Mouse (Mus musculus): Measurements from ENCODE around the gene Hira. TPM values are rescaled to one million over a fixed set of nuclear protein-coding genes. Genes with fewer than 3 reads are reported as not detected.
"Not testable (repeated sequence)": the region's sequence is repeated elsewhere in the genome, so short reads cannot be mapped to it uniquely, and the experiment has no call there.

Hira gene
- polyA plus RNA-seq, 1 experiment, result 124 TPM

DNA sequence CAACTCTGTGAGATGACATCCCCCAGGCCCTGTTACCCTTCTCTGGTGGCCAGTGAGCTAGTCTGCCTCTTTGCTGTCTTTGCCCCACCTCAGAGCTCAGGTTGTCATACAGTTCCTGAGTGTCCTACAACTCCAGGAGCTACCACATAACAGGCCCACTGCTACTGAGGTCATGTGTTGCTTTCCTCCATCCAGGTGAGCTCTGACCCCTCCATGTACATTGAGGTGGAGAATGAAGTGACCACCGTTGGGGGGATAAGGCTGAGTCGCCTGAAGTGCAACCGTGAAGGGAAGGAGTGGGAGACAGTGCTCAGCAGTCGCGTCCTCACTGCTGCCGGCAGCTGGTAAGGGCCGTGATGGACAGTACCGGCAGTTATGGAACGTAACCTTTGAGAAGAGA, 72.1 kb downstream of the Hira start:
- Histone ChIP-seq H3K27ac (ENCODE audit: control insufficient read depth, insufficient read depth, low read length) (no peak overlapping the region), H3K27me3 (ENCODE audit: control insufficient read depth, insufficient read depth, low read length) (no peaks in the 10 kb centered on the region), H3K36me3 (ENCODE audit: control insufficient read depth, insufficient read depth, low read length) (peaks cover 52% of the 10 kb centered on the region), H3K4me3 (ENCODE audit: control insufficient read depth, insufficient read depth, low read length) (no peak overlapping the region), H3K4me1 (replicated peaks; ENCODE audit: control insufficient read depth, insufficient read depth, low read length) (no peaks in the 10 kb centered on the region)
- TF ChIP-seq CTCF (IDR thresholded peaks at IDR 0.05; ENCODE audit: borderline replicate concordance, control insufficient read depth, extremely low read depth, insufficient read depth, low read length, poor library complexity) (no peak), POLR2A (IDR thresholded peaks at IDR 0.05; ENCODE audit: control insufficient read depth, extremely low read depth, insufficient read depth, low read length, poor library complexity) (no peak)
- DNase-seq, result no peak
- WGBS, result 98% methylated on average over 9 of the region's 9 CpGs

DNA sequence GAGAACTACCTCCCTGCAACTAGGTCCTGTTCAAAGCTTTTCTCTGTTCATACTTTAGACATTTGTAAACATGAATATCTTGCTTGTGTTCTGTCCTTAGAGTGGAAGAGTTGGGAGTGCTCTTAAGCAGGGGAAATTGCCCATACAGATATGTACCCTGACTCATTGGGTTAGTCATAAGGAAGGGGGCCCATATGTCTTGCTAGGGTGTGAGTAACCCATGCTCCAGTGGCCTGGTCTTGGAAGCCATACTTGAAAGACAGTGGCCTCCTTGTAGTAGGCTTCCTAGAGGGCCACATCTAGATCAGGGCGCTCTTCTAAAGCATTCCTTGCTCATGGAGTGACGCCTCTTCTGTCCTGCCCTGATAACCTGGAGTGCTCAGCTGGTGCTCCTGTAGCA, 73.5 kb downstream of the Hira start:
- no peak overlapping the region for H3K27ac ChIP-seq (ENCODE audit: control insufficient read depth, insufficient read depth, low read length)
- peaks cover 66% of the 10 kb centered on the region for H3K36me3 ChIP-seq (ENCODE audit: control insufficient read depth, insufficient read depth, low read length)
- H3K27me3 ChIP-seq (ENCODE audit: control insufficient read depth, insufficient read depth, low read length), result no peaks in the 10 kb centered on the region
- WGBS, result 100% methylated on average over 2 of the region's 2 CpGs
- H3K4me3 ChIP-seq (ENCODE audit: control insufficient read depth, insufficient read depth, low read length), result no peak overlapping the region
- DNase-seq, result no peak
- no peak for TF ChIP-seq CTCF (IDR thresholded peaks at IDR 0.05; ENCODE audit: borderline replicate concordance, control insufficient read depth, extremely low read depth, insufficient read depth, low read length, poor library complexity)
- no peak for TF ChIP-seq POLR2A (IDR thresholded peaks at IDR 0.05; ENCODE audit: control insufficient read depth, extremely low read depth, insufficient read depth, low read length, poor library complexity)
- H3K4me1 ChIP-seq (replicated peaks; ENCODE audit: control insufficient read depth, insufficient read depth, low read length), result no peaks in the 10 kb centered on the region

DNA sequence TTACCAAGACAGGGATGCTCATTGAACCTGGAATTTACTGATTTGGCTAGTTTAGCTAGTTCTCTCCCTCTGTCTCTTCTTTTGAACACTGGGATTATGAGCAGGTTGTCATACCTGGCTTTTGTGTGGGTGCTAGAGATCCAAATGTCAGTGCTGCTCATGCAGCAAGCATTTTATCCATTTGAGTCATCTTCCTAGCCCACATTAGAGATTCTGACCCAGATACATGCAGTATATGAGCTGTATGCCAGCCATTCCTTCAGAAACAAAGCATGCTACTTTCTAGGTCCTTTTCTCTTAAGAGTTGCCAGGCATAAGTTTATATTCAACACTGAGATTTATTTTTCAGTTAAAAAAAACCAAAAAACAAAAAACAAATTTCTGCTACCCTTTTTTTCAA, 76.0 kb downstream of the Hira start:
- TF ChIP-seq POLR2A (IDR thresholded peaks at IDR 0.05; ENCODE audit: control insufficient read depth, extremely low read depth, insufficient read depth, low read length, poor library complexity) (no peak), CTCF (IDR thresholded peaks at IDR 0.05; ENCODE audit: borderline replicate concordance, control insufficient read depth, extremely low read depth, insufficient read depth, low read length, poor library complexity) (no peak)
- DNase-seq, result no peak
- peaks cover 68% of the 10 kb centered on the region for H3K36me3 ChIP-seq (ENCODE audit: control insufficient read depth, insufficient read depth, low read length)
- no peak overlapping the region for H3K27ac ChIP-seq (ENCODE audit: control insufficient read depth, insufficient read depth, low read length)
- H3K4me3 ChIP-seq (ENCODE audit: control insufficient read depth, insufficient read depth, low read length), result no peak overlapping the region
- H3K27me3 ChIP-seq (ENCODE audit: control insufficient read depth, insufficient read depth, low read length), result no peaks in the 10 kb centered on the region
- no peaks in the 10 kb centered on the region for H3K4me1 ChIP-seq (replicated peaks; ENCODE audit: control insufficient read depth, insufficient read depth, low read length)

DNA sequence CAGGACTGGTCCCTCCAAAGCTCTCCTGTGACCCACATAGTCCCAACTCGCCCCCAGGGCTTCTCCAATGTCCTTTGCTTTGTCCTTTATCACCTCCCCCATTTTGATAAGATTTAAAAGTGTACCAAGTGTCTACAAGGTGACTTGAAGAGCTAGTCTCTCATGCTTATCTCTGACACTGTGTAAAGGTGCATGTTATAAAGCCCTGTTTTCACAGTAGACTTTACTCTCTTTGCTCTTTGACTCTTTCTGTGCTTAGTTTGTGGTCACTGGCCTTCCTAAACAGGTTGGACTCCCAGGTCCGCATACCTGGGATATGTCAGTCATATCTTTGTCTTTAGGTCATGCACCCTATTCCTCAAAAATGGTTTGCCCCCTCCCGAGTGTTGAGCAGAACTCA, 78.2 kb downstream of the Hira start:
- H3K27me3 ChIP-seq (ENCODE audit: control insufficient read depth, insufficient read depth, low read length), result no peaks in the 10 kb centered on the region
- no peak for DNase-seq
- H3K36me3 ChIP-seq (ENCODE audit: control insufficient read depth, insufficient read depth, low read length), result peaks cover 50% of the 10 kb centered on the region
- H3K27ac ChIP-seq (ENCODE audit: control insufficient read depth, insufficient read depth, low read length), result no peak overlapping the region
- WGBS, result 95% methylated on average over 3 of the region's 3 CpGs
- no peak overlapping the region for H3K4me3 ChIP-seq (ENCODE audit: control insufficient read depth, insufficient read depth, low read length)
- TF ChIP-seq POLR2A (IDR thresholded peaks at IDR 0.05; ENCODE audit: control insufficient read depth, extremely low read depth, insufficient read depth, low read length, poor library complexity), result no peak
- no peak for TF ChIP-seq CTCF (IDR thresholded peaks at IDR 0.05; ENCODE audit: borderline replicate concordance, control insufficient read depth, extremely low read depth, insufficient read depth, low read length, poor library complexity)
- no peaks in the 10 kb centered on the region for H3K4me1 ChIP-seq (replicated peaks; ENCODE audit: control insufficient read depth, insufficient read depth, low read length)

DNA sequence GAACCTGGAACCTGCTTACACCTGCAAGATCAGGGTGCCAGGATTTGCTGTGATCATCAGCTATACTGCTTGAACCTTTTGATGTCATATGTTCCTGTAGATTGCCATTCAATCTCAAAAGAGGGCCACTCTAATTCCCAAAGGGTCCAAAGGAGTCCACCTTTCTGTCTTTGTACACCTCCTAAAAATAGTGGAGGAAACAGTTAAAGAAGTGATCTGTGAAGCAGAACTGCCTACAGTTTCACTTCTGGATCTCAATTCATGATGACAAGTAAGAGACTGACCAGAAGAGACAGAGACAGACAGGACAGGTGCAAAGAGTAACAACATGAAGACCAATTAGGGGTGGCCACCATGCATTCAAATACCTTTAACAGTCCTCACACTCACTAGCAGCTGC, 86.6 kb downstream of the Hira start:
- Histone ChIP-seq H3K4me3 (ENCODE audit: control insufficient read depth, insufficient read depth, low read length) (no peak overlapping the region), H3K27me3 (ENCODE audit: control insufficient read depth, insufficient read depth, low read length) (no peaks in the 10 kb centered on the region), H3K27ac (ENCODE audit: control insufficient read depth, insufficient read depth, low read length) (no peak overlapping the region), H3K4me1 (replicated peaks; ENCODE audit: control insufficient read depth, insufficient read depth, low read length) (no peaks in the 10 kb centered on the region), H3K36me3 (ENCODE audit: control insufficient read depth, insufficient read depth, low read length) (peaks cover 20% of the 10 kb centered on the region)
- no peak for TF ChIP-seq POLR2A (IDR thresholded peaks at IDR 0.05; ENCODE audit: control insufficient read depth, extremely low read depth, insufficient read depth, low read length, poor library complexity)
- no peak for TF ChIP-seq CTCF (IDR thresholded peaks at IDR 0.05; ENCODE audit: borderline replicate concordance, control insufficient read depth, extremely low read depth, insufficient read depth, low read length, poor library complexity)
- no peak for DNase-seq

DNA sequence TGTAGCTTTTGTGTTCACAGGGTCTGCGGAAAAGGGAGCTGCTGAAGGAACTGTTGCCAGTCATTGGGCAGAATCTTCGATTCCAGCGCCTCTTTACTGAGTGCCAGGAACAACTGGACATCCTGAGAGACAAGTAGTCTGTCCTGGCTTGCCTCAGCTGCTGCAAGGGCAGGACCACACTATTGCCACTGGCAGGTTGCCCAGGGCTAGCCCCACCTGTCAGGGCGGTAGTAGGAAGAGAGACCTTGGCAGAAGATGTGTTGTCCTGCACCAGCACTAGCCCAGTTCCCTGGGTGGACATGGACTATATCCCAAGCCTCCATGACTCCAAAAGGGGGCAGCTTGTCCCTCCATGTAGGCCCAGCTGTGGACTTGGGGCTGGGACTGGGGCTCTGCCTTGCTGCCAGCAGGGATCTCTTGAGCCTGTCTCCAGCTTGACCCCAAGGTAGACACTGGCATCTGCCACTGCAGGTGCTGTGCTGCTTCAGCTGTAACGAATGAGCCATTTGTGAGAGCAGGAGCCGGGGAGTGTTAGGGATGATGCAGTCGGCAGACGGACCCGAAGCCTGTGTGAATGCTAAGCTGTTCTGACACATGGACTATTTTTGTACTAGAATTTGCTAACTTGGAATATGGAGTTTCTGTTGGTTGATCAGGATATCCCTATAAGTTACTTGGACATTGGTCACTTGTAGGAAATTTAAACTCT, 92.7 kb downstream of the Hira start:
- no peaks in the 10 kb centered on the region for H3K27me3 ChIP-seq (ENCODE audit: control insufficient read depth, insufficient read depth, low read length)
- no peak for DNase-seq
- TF ChIP-seq POLR2A (IDR thresholded peaks at IDR 0.05; ENCODE audit: control insufficient read depth, extremely low read depth, insufficient read depth, low read length, poor library complexity) (no peak), CTCF (IDR thresholded peaks at IDR 0.05; ENCODE audit: borderline replicate concordance, control insufficient read depth, extremely low read depth, insufficient read depth, low read length, poor library complexity) (no peak)
- no peak overlapping the region for H3K4me3 ChIP-seq (ENCODE audit: control insufficient read depth, insufficient read depth, low read length)
- no peaks in the 10 kb centered on the region for H3K4me1 ChIP-seq (replicated peaks; ENCODE audit: control insufficient read depth, insufficient read depth, low read length)
- H3K27ac ChIP-seq (ENCODE audit: control insufficient read depth, insufficient read depth, low read length), result no peak overlapping the region
- peaks cover 16% of the 10 kb centered on the region for H3K36me3 ChIP-seq (ENCODE audit: control insufficient read depth, insufficient read depth, low read length)
- WGBS, result 98% methylated on average over 9 of the region's 9 CpGs

DNA sequence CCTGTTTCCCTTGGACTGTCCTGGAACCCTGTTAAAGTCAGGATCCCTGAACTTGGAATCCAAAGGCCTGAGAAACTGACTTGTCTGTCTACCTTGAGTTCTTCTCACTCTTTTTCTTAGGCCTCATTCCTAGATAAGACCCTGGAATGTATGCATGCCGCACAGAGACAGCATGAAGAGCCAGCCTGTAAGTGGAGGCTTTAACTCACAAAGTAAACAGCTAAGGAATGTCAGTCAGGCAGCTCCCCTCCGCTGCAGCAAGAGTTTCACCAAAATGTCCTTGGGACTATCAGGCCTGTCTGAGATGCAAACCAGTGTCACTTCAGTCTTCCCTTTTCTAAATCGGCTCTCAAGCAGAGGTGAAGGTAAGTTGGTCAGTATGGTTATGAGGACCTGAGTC, 94.0 kb downstream of the Hira start:
- no peak overlapping the region for H3K27ac ChIP-seq (ENCODE audit: control insufficient read depth, insufficient read depth, low read length)
- H3K4me1 ChIP-seq (replicated peaks; ENCODE audit: control insufficient read depth, insufficient read depth, low read length), result no peaks in the 10 kb centered on the region
- peaks cover 16% of the 10 kb centered on the region for H3K36me3 ChIP-seq (ENCODE audit: control insufficient read depth, insufficient read depth, low read length)
- no peak overlapping the region for H3K4me3 ChIP-seq (ENCODE audit: control insufficient read depth, insufficient read depth, low read length)
- no peak for DNase-seq
- no peaks in the 10 kb centered on the region for H3K27me3 ChIP-seq (ENCODE audit: control insufficient read depth, insufficient read depth, low read length)
- 96% methylated on average over 3 of the region's 3 CpGs for WGBS
- TF ChIP-seq CTCF (IDR thresholded peaks at IDR 0.05; ENCODE audit: borderline replicate concordance, control insufficient read depth, extremely low read depth, insufficient read depth, low read length, poor library complexity) (no peak), POLR2A (IDR thresholded peaks at IDR 0.05; ENCODE audit: control insufficient read depth, extremely low read depth, insufficient read depth, low read length, poor library complexity) (no peak)

DNA sequence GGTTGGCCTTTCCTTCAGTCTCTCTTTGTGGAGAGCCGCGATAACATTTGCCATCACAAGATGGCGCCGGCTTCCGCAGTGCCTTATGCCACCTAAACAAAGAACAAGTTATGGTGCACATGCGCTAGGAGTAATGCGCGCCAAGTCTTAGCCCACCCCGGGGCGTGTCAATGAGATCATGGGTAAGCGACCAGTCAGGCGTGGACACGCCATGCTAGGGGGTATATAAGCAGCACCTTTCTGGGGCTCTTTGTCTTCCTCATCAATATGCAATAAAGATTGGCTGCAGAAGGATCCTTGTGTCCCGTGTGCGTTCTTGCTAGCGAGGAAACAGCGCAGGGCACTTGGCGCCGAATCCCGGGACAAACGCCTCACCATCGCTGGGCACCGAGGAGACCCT, 98.8 kb downstream of the Hira start:
- not testable (repeated sequence) for H3K27ac ChIP-seq (ENCODE audit: control insufficient read depth, insufficient read depth, low read length); H3K4me1 ChIP-seq (replicated peaks; ENCODE audit: control insufficient read depth, insufficient read depth, low read length); H3K27me3 ChIP-seq (ENCODE audit: control insufficient read depth, insufficient read depth, low read length); H3K36me3 ChIP-seq (ENCODE audit: control insufficient read depth, insufficient read depth, low read length); DNase-seq; H3K4me3 ChIP-seq (ENCODE audit: control insufficient read depth, insufficient read depth, low read length)
- WGBS, result 92% methylated on average over 23 of the region's 23 CpGs

Data from thymus, adult 2 months (tissue).